Mouse (Mus musculus): ENCODE data around the gene Adgrl2. TPM values are rescaled to one million over a fixed set of nuclear protein-coding genes. Genes with fewer than 3 reads are reported as not detected.

Adgrl2 gene
- polyA plus RNA-seq, 1 experiment = 7.6 TPM

DNA sequence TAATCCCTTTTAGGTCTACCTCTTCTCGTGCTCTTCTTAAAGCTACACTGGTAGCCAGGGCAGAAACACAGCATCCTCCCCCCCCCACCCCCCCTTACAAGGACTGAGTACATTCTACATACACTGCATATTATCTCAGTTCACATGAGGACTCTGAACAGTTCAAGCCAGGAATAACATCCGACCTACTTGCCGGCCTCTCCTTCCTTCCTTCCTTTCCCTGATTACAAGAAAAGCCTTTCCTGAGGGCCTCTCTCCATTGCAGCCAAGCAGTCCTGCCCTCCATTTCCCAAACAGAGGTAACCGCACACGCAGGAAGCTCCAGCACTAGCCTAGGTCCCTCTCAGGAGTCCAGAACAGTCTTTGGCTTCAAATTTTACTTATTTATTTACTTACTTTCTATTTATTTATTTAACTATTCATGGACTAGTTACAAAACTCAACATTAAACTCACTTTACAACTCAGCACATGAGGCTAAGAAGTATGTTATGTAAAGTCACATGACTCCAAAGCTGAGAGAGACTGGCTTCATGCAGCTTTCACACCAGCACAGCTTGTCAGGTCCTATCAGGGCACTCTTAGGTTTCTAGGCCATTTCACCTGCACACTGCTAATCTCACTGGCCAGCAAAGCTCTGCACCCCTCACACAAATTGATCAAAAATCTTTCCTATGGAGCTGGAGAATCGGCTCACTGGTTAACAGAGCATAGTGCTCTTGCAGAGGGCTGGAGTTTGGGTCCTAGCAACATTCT is 83.2 kb downstream of the Adgrl2 start:
- Histone ChIP-seq H3K4me3 (ENCODE audit: control insufficient read depth, insufficient read depth, low read length) (no peak overlapping the region), H3K27ac (ENCODE audit: control insufficient read depth, insufficient read depth, low read length) (no peak overlapping the region), H3K4me1 (replicated peaks; ENCODE audit: control insufficient read depth, insufficient read depth, low read length) (no peaks in the 10 kb centered on the region; the same call in 1 of the 2 replicates), H3K27me3 (ENCODE audit: control insufficient read depth, insufficient read depth, low read length) (no peaks in the 10 kb centered on the region), H3K36me3 (ENCODE audit: control insufficient read depth, insufficient read depth, low read length) (no peaks in the 10 kb centered on the region)
- whole genome bisulfite sequencing = 79% methylated on average over 6 of the region's 6 CpGs
- TF ChIP-seq POLR2A (IDR thresholded peaks at IDR 0.05; ENCODE audit: control insufficient read depth, extremely low read depth, insufficient read depth, low read length, poor library complexity) (no peak), CTCF (IDR thresholded peaks at IDR 0.05; ENCODE audit: borderline replicate concordance, control insufficient read depth, extremely low read depth, insufficient read depth, low read length, poor library complexity) (no peak)
- no peak for DNase-seq

DNA sequence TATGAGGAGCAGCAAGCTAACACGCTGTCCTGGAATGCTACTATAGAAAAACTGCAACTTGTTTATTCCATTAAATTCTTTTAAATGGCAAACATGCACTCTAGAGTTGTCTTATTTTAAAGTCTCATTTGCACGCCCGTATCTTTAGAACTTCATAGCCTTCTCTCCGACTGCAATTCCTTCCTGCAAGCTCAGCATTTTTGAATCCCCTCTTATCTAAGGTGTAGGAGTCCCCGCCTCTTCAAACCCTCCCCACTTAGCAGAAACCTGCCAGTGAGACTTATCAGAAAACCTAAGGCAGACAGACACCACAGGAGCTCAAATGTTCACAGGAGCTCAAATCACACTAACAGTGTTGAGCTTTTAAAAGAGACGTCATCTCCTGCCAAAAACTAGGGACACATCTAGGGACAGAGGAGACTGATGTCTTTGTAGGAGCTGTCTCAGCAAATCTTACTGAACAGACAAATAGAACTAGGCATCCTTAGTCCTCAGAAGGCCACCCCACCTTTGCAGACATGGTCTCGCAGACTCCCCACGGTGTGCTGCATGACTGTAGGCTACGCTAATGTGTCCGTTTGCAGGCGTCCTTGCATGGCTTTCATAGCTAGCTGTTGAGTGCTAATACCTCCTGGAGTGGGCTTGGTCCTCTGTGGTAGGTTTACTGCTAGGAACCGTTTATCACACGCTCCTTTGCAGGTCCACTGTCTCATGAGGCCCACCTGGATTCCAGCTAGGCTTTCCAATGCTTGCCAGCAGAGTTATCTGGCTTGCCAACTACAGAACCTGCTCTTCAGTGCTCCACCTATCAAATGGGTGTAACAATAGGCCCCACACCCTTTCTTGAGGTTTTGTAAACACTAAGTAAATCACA is 84.2 kb downstream of the Adgrl2 start:
- no peak overlapping the region for H3K27ac ChIP-seq (ENCODE audit: control insufficient read depth, insufficient read depth, low read length)

DNA sequence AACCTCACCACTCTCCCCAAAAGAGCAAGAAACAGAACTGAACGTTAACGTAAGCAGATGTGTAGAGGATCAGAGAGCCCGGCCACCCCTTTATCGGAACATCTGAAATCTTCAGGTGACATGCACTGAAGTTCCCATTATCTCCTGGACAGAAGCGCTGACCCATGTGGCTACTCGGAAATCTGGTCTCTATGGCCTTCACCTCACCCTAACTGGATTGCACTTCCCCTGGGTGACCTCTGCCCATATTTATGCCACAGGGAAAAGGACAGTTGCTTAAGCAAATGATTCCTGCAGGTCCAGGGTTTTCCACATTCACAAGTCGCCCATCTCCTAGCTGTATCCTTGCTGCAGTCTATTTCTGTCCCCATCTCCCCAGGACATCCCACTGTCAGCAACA is 84.9 kb downstream of the Adgrl2 start:
- WGBS = 92% methylated on average over 7 of the region's 7 CpGs
- Histone ChIP-seq H3K27ac (ENCODE audit: control insufficient read depth, insufficient read depth, low read length) (no peak overlapping the region), H3K36me3 (ENCODE audit: control insufficient read depth, insufficient read depth, low read length) (no peaks in the 10 kb centered on the region), H3K4me3 (ENCODE audit: control insufficient read depth, insufficient read depth, low read length) (no peak overlapping the region), H3K27me3 (ENCODE audit: control insufficient read depth, insufficient read depth, low read length) (no peaks in the 10 kb centered on the region), H3K4me1 (replicated peaks; ENCODE audit: control insufficient read depth, insufficient read depth, low read length) (no peaks in the 10 kb centered on the region)
- TF ChIP-seq CTCF (IDR thresholded peaks at IDR 0.05; ENCODE audit: borderline replicate concordance, control insufficient read depth, extremely low read depth, insufficient read depth, low read length, poor library complexity) = no peak
- TF ChIP-seq POLR2A (IDR thresholded peaks at IDR 0.05; ENCODE audit: control insufficient read depth, extremely low read depth, insufficient read depth, low read length, poor library complexity) = no peak
- no peak for DNase-seq

More for the DNA sequence above, 84.2 kb downstream of the Adgrl2 start:
- H3K36me3 ChIP-seq (ENCODE audit: control insufficient read depth, insufficient read depth, low read length) = no peaks in the 10 kb centered on the region
- DNase-seq = no peak
- WGBS = 92% methylated on average over 13 of the region's 13 CpGs
- H3K27me3 ChIP-seq (ENCODE audit: control insufficient read depth, insufficient read depth, low read length) = no peaks in the 10 kb centered on the region
- H3K4me1 ChIP-seq (replicated peaks; ENCODE audit: control insufficient read depth, insufficient read depth, low read length) = no peaks in the 10 kb centered on the region; the same call in 1 of the 2 replicates
- no peak overlapping the region for H3K4me3 ChIP-seq (ENCODE audit: control insufficient read depth, insufficient read depth, low read length)
- TF ChIP-seq POLR2A (IDR thresholded peaks at IDR 0.05; ENCODE audit: control insufficient read depth, extremely low read depth, insufficient read depth, low read length, poor library complexity) = no peak
- no peak for TF ChIP-seq CTCF (IDR thresholded peaks at IDR 0.05; ENCODE audit: borderline replicate concordance, control insufficient read depth, extremely low read depth, insufficient read depth, low read length, poor library complexity)

DNA sequence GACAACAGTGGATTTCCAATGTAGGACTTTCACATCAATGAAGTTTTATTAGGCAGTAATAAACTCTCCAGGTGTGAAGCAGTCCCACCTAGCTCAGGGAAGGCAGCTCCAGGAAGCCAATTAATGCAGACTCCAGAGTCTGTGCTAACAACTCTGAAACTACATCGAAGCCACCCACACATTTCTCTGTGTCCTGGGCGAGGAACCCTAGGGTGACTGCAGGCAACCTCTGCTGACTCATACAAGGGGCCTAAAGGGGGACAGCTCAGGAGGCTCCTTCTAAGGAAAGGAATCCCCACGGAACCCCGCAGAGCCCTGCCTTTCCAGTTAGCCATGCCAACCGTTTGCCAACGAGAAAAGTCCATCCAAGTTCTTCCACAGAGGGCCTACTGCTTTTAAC is 90.5 kb downstream of the Adgrl2 start:
- no peaks in the 10 kb centered on the region for H3K36me3 ChIP-seq (ENCODE audit: control insufficient read depth, insufficient read depth, low read length)

DNA sequence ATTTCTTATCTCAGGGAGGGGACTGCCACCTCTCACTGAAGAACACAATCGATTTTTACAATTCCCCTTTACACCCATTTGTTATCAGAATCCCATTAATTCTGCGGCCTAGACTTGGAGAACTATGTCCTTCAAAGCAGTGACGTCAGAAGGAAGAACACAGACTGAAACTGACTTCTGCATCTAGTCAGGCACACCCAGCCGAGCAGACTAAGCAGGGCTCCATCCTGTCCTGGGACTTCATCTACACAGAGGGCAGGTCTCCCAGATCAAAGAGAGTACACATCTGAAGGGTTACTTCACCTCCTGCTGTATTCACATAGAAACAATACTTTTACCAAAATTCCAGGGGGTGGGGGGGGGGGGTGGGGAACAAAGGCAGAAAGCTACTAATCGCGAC is 90.9 kb downstream of the Adgrl2 start:
- H3K4me3 ChIP-seq (ENCODE audit: control insufficient read depth, insufficient read depth, low read length) = no peak overlapping the region
- H3K36me3 ChIP-seq (ENCODE audit: control insufficient read depth, insufficient read depth, low read length) = no peaks in the 10 kb centered on the region
- 82% methylated on average over 6 of the region's 6 CpGs for WGBS
- no peak overlapping the region for H3K27ac ChIP-seq (ENCODE audit: control insufficient read depth, insufficient read depth, low read length)
- DNase-seq = no peak
- peaks cover 4% of the 10 kb centered on the region for H3K4me1 ChIP-seq (replicated peaks; ENCODE audit: control insufficient read depth, insufficient read depth, low read length)
- no peak for TF ChIP-seq CTCF (IDR thresholded peaks at IDR 0.05; ENCODE audit: borderline replicate concordance, control insufficient read depth, extremely low read depth, insufficient read depth, low read length, poor library complexity)
- no peak for TF ChIP-seq POLR2A (IDR thresholded peaks at IDR 0.05; ENCODE audit: control insufficient read depth, extremely low read depth, insufficient read depth, low read length, poor library complexity)
- H3K27me3 ChIP-seq (ENCODE audit: control insufficient read depth, insufficient read depth, low read length) = no peaks in the 10 kb centered on the region

More for the DNA sequence above, 90.5 kb downstream of the Adgrl2 start:
- Histone ChIP-seq H3K4me1 (replicated peaks; ENCODE audit: control insufficient read depth, insufficient read depth, low read length) (peaks cover 4% of the 10 kb centered on the region), H3K4me3 (ENCODE audit: control insufficient read depth, insufficient read depth, low read length) (no peak overlapping the region), H3K27ac (ENCODE audit: control insufficient read depth, insufficient read depth, low read length) (no peak overlapping the region), H3K27me3 (ENCODE audit: control insufficient read depth, insufficient read depth, low read length) (no peaks in the 10 kb centered on the region)
- TF ChIP-seq POLR2A (IDR thresholded peaks at IDR 0.05; ENCODE audit: control insufficient read depth, extremely low read depth, insufficient read depth, low read length, poor library complexity) = no peak
- no peak for TF ChIP-seq CTCF (IDR thresholded peaks at IDR 0.05; ENCODE audit: borderline replicate concordance, control insufficient read depth, extremely low read depth, insufficient read depth, low read length, poor library complexity)
- 88% methylated on average over 6 of the region's 6 CpGs for WGBS
- DNase-seq = no peak

DNA sequence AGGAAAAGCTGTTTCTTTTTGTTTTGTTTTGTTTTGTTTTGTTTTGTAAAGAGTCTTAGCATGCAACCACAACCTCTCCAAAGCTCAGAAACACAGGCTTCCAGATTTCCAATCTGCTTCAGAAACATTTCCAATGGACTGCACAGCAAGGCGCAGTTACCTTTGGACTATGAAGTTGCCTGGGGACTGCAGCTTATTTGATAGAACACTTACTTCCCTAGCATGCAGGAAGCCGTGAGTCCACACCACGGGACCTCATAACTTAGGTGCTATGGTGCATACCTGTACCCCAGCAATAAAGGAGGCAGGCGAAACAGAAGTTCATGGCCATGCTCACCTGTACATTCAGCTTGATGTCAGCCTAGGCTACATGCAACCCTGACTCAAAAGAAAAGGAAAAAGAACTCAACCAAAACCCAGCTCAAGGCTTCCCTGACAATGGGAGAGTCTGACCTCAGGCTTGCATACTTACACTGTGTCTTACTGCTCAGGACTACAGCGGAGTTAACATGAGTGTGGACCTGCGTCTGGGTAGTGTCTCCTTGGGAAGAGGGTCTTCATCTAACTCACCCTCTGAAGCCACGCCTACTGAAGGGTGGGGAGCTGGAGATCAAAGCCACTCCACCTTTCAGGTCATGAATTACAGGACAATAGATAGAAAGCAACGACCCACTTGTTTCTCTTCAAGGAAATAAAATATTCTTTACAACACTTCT is 91.7 kb downstream of the Adgrl2 start:
- Histone ChIP-seq H3K4me1 (replicated peaks; ENCODE audit: control insufficient read depth, insufficient read depth, low read length) (peaks cover 4% of the 10 kb centered on the region), H3K36me3 (ENCODE audit: control insufficient read depth, insufficient read depth, low read length) (no peaks in the 10 kb centered on the region), H3K27ac (ENCODE audit: control insufficient read depth, insufficient read depth, low read length) (no peak overlapping the region), H3K27me3 (ENCODE audit: control insufficient read depth, insufficient read depth, low read length) (no peaks in the 10 kb centered on the region), H3K4me3 (ENCODE audit: control insufficient read depth, insufficient read depth, low read length) (no peak overlapping the region)
- WGBS = 86% methylated on average over 8 of the region's 8 CpGs
- TF ChIP-seq CTCF (IDR thresholded peaks at IDR 0.05; ENCODE audit: borderline replicate concordance, control insufficient read depth, extremely low read depth, insufficient read depth, low read length, poor library complexity) = no peak
- TF ChIP-seq POLR2A (IDR thresholded peaks at IDR 0.05; ENCODE audit: control insufficient read depth, extremely low read depth, insufficient read depth, low read length, poor library complexity) = no peak
- DNase-seq = no peak

Measured in thymus, adult 2 months (tissue).